In genomic region chr5:93049971-93050370, GRCm38 (mm10) we compare ENCODE assay signal across 27 mouse cellular contexts. TPM values are rescaled to one million over a fixed set of nuclear protein-coding genes. Genes with fewer than 3 reads are reported as not detected.
"Had no signal": no experiment of that assay in that cellular context is flagged by ENCODE, and none has a peak within 500 bp of the region (broad histone marks: within the 10 kb centered on the region; RNA-seq: fewer than 3 reads in every experiment).

No protein-coding gene starts in this region.

- DNase-seq: kidney, adult 18-20 months; kidney, adult 9 months; kidney, postnatal 14 days; kidney, postnatal 4 days; layer of hippocampus, adult 9-11 months; liver; lung, adult 2 months; lung, postnatal 14 days; lung, postnatal 4 days; right cerebral cortex, adult 18-20 months; right cerebral cortex, postnatal 14 days; right cerebral cortex, postnatal 4 days; thymus, adult 2 months; thymus, postnatal 14 days; thymus, postnatal 4 days had no signal

- H3K9me3 ChIP-seq: limb, embryonic 10.5 days; limb, embryonic 13.5 days; liver, embryonic 15.5 days; midbrain, embryonic 12.5 days had no signal

- H3K4me2 ChIP-seq: limb, embryonic 13.5 days; liver, embryonic 15.5 days; midbrain, embryonic 12.5 days had no signal

- H3K27ac ChIP-seq: layer of hippocampus, adult 2 months; limb, embryonic 10.5 days; limb, embryonic 13.5 days; liver, embryonic 15.5 days; midbrain, embryonic 12.5 days; stomach, postnatal 0 days had no signal

- ATAC-seq: midbrain, embryonic 16.5 days had no signal

- H3K9ac ChIP-seq: limb, embryonic 13.5 days; liver, embryonic 15.5 days; midbrain, embryonic 12.5 days had no signal

- H3K36me3 ChIP-seq: limb, embryonic 10.5 days; limb, embryonic 13.5 days; liver, embryonic 15.5 days; midbrain, embryonic 12.5 days had no signal

- H3K4me1 ChIP-seq: liver, embryonic 15.5 days had no signal

- H3K4me3 ChIP-seq: layer of hippocampus, adult 2 months; limb, embryonic 10.5 days; limb, embryonic 13.5 days; liver, embryonic 15.5 days; midbrain, embryonic 12.5 days; myocyte had no signal

RNA-seq across cellular contexts. Expression of gene Sowahb, which starts 5.1 kb away (rescaled TPM):
- total RNA-seq: megakaryocyte progenitor cell, adult 5-6 weeks; megakaryocyte-erythroid progenitor cell, adult 5-6 weeks; monocyte, adult 5-6 weeks had no signal
- polyA plus RNA-seq: midbrain, embryonic 16.5 days; myocyte; neural tube, embryonic 14.5 days had no signal
